Mouse (Mus musculus): ENCODE data around the gene Unc93b1. TPM values are rescaled to one million over a fixed set of nuclear protein-coding genes. Genes with fewer than 3 reads are reported as not detected.

The Unc93b1 gene
- polyA plus RNA-seq, 1 experiment from 2014 or later, result 21.3 TPM

Other genes with a start within 250 kb of the Unc93b1 start
- gene Lrp5, start 248.6 kb upstream of the Unc93b1 start, polyA plus RNA-seq (2014; fragmentation: Nextera tagmentation; extraction: Ambion mirVana), result 10.1 and 10.6 TPM in 2 replicates
- 59.2 and 61.4 TPM in 2 replicates for gene 1810055G02Rik, start 226.9 kb upstream of the Unc93b1 start, polyA plus RNA-seq (2014; fragmentation: Nextera tagmentation; extraction: Ambion mirVana)
- 25.6 and 26.3 TPM in 2 replicates for gene Kmt5b, start 167.8 kb upstream of the Unc93b1 start, polyA plus RNA-seq (2014; fragmentation: Nextera tagmentation; extraction: Ambion mirVana)
- 31.3 and 32.9 TPM in 2 replicates for gene Chka, start 83.4 kb upstream of the Unc93b1 start, polyA plus RNA-seq (2014; fragmentation: Nextera tagmentation; extraction: Ambion mirVana)
- gene Tcirg1, start 28.1 kb upstream of the Unc93b1 start, polyA plus RNA-seq (2014; fragmentation: Nextera tagmentation; extraction: Ambion mirVana), result 33.6 and 36.5 TPM in 2 replicates
- 297 and 302 TPM in 2 replicates for gene Ndufs8, start 22.4 kb upstream of the Unc93b1 start, polyA plus RNA-seq (2014; fragmentation: Nextera tagmentation; extraction: Ambion mirVana)
- gene Aldh3b1, start 5.4 kb upstream of the Unc93b1 start, polyA plus RNA-seq (2014; fragmentation: Nextera tagmentation; extraction: Ambion mirVana), result 4.6 and 4.8 TPM in 2 replicates
- 0.18 and 0.24 TPM in 2 replicates for gene Aldh3b3, start 23.5 kb downstream of the Unc93b1 start, polyA plus RNA-seq (2014; fragmentation: Nextera tagmentation; extraction: Ambion mirVana)
- 9.2 and 11.8 TPM in 2 replicates for gene Aldh3b2, start 37.1 kb downstream of the Unc93b1 start, polyA plus RNA-seq (2014; fragmentation: Nextera tagmentation; extraction: Ambion mirVana)
- 8.2 and 8.5 TPM in 2 replicates for gene Acy3, start 51.4 kb downstream of the Unc93b1 start, polyA plus RNA-seq (2014; fragmentation: Nextera tagmentation; extraction: Ambion mirVana)
- 0.10 TPM in 1 of 2 replicates, not detected in the other for gene Tbx10, start 57.6 kb downstream of the Unc93b1 start, polyA plus RNA-seq (2014; fragmentation: Nextera tagmentation; extraction: Ambion mirVana)
- 25.8 and 29.5 TPM in 2 replicates for gene Nudt8, start 65.4 kb downstream of the Unc93b1 start, polyA plus RNA-seq (2014; fragmentation: Nextera tagmentation; extraction: Ambion mirVana)
- 1.4 and 1.6 TPM in 2 replicates for gene Gm49405, start 65.4 kb downstream of the Unc93b1 start, polyA plus RNA-seq (2014; fragmentation: Nextera tagmentation; extraction: Ambion mirVana)
- gene Doc2g, start 68.1 kb downstream of the Unc93b1 start, polyA plus RNA-seq (2014; fragmentation: Nextera tagmentation; extraction: Ambion mirVana), result 2.5 and 3.4 TPM in 2 replicates
- gene Ndufv1, start 77.6 kb downstream of the Unc93b1 start, polyA plus RNA-seq (2014; fragmentation: Nextera tagmentation; extraction: Ambion mirVana), result 188 and 199 TPM in 2 replicates
- gene Gstp1, start 102.8 kb downstream of the Unc93b1 start, polyA plus RNA-seq (2014; fragmentation: Nextera tagmentation; extraction: Ambion mirVana), result 483 and 496 TPM in 2 replicates
- 1.2 and 4.5 TPM in 2 replicates for gene Gstp2, start 110.8 kb downstream of the Unc93b1 start, polyA plus RNA-seq (2014; fragmentation: Nextera tagmentation; extraction: Ambion mirVana)
- 0.35 TPM in 1 of 2 replicates, not detected in the other for gene Gstp3, start 124.4 kb downstream of the Unc93b1 start, polyA plus RNA-seq (2014; fragmentation: Nextera tagmentation; extraction: Ambion mirVana)
- gene Cabp2, start 146.4 kb downstream of the Unc93b1 start, polyA plus RNA-seq (2014; fragmentation: Nextera tagmentation; extraction: Ambion mirVana), result not detected in 2 replicates
- 66.1 and 68.6 TPM in 2 replicates for gene Cdk2ap2, start 162.0 kb downstream of the Unc93b1 start, polyA plus RNA-seq (2014; fragmentation: Nextera tagmentation; extraction: Ambion mirVana)
- gene Pitpnm1, start 164.8 kb downstream of the Unc93b1 start, polyA plus RNA-seq (2014; fragmentation: Nextera tagmentation; extraction: Ambion mirVana), result 5.6 and 6.6 TPM in 2 replicates
- 81.9 and 88.6 TPM in 2 replicates for gene Aip, start 190.7 kb downstream of the Unc93b1 start, polyA plus RNA-seq (2014; fragmentation: Nextera tagmentation; extraction: Ambion mirVana)
- gene Gpr152, start 204.6 kb downstream of the Unc93b1 start, polyA plus RNA-seq (2014; fragmentation: Nextera tagmentation; extraction: Ambion mirVana), result 0.08 TPM in 1 of 2 replicates, not detected in the other
- 0.12 TPM in 1 of 2 replicates, not detected in the other for gene Cabp4, start 208.8 kb downstream of the Unc93b1 start, polyA plus RNA-seq (2014; fragmentation: Nextera tagmentation; extraction: Ambion mirVana)
- gene Coro1b, start 213.4 kb downstream of the Unc93b1 start, polyA plus RNA-seq (2014; fragmentation: Nextera tagmentation; extraction: Ambion mirVana), result 139 and 162 TPM in 2 replicates
- 5.1 and 6.7 TPM in 2 replicates for gene Ptprcap, start 218.4 kb downstream of the Unc93b1 start, polyA plus RNA-seq (2014; fragmentation: Nextera tagmentation; extraction: Ambion mirVana)
- gene Rps6kb2, start 228.2 kb downstream of the Unc93b1 start, polyA plus RNA-seq (2014; fragmentation: Nextera tagmentation; extraction: Ambion mirVana), result 34.1 and 43.2 TPM in 2 replicates
- 4.3 and 5.3 TPM in 2 replicates for gene Carns1, start 240.3 kb downstream of the Unc93b1 start, polyA plus RNA-seq (2014; fragmentation: Nextera tagmentation; extraction: Ambion mirVana)